Mouse (Mus musculus): Measurements from ENCODE around the gene Taok2.
A peak's percentile ranks its signal among the peaks of the same experiment; 100 is the strongest.

The Taok2 gene

GRCm38 (mm10) chr7:126870520-126870891 lies 14.0 kb downstream of the Taok2 start:
- no peak for DNase-seq (ENCODE audit: low spot score)

- DNase-seq (ENCODE audit: low spot score), result no peak
Measured at GRCm38 (mm10) chr7:126869780-126870519, 14.6 kb downstream of the Taok2 start.

- DNase-seq (ENCODE audit: low spot score), result no peak
Measured at GRCm38 (mm10) chr7:126868003-126868402, 16.5 kb downstream of the Taok2 start.

DNA sequence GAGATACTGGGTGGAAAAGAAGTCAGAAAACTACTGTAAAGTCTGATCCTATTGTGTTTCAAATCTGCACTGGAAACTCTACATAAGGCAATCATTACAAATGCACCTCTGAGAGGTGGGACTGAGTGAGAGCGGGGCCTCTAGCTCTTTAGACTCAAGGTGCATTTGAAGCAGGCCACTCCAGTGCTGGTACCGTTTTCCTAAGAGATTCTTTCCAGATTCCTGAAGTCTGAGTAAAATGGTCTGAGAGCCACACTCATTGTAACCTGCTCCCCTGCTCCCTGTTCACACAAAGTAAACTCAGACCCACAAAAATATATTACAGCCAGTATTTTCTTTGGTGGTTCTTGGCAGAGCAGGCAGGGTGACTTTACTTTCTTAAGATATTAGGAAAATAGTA lies 17.0 kb downstream of the Taok2 start:
- no peak for DNase-seq (ENCODE audit: low spot score)

DNA sequence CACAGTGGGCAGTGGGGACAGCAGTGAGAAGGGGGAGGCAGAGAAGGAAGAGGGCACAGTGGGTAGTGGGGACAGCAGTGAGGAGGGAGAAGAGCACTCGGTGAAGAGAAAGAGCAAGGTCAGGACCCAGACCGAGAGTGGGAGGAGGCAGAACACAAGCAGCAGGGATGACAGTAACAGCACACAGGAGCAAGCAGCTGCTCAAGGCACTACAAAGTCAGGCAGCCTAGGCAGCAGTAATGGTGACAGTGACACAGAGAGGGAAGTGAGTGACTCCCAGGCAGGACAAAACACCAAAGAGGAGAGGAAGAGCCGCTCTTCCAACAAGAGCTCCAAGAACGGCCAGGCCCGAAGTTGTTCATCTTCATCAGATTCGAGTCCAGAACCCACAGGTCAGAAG lies 20.7 kb downstream of the Taok2 start:
- DNase-seq (ENCODE audit: low spot score), result no peak

- peak; percentile 93 for DNase-seq (ENCODE audit: low spot score)
Measured at GRCm38 (mm10) chr7:126862147-126862784, 22.2 kb downstream of the Taok2 start, which contains the start of gene Ino80e. Gene Ino80e (minus strand): TSS chr7:126862377.

GRCm38 (mm10) chr7:126861429-126862130 lies 22.9 kb downstream of the Taok2 start, which contains the start of gene Hirip3:
Gene Hirip3 (plus strand): TSS chr7:126861972.
- DNase-seq (ENCODE audit: low spot score), result peak; percentile 96

DNA sequence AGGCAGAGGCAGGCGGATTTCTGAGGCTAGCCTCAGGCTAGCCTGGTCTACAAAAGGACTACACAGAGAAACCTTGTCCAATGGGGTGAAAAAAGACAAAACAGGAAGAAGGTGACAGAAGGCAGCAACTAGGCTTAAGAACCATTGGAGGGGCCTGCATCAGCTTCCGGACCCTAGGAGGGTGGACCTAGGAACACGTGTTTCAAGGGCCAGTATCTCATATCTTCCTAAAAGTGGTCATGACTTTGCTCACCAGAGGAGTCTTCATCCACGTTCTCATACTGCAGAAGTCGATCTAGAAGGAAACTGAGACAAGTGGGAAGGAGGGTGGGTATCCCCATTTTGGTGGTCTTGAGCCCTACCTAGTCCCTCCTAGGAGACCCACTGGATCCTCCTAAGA lies 23.5 kb downstream of the Taok2 start:
- no peak for DNase-seq (ENCODE audit: low spot score)

GRCm38 (mm10) chr7:126856741-126857420 lies 27.6 kb downstream of the Taok2 start:
- DNase-seq (ENCODE audit: low spot score), result no peak

DNA sequence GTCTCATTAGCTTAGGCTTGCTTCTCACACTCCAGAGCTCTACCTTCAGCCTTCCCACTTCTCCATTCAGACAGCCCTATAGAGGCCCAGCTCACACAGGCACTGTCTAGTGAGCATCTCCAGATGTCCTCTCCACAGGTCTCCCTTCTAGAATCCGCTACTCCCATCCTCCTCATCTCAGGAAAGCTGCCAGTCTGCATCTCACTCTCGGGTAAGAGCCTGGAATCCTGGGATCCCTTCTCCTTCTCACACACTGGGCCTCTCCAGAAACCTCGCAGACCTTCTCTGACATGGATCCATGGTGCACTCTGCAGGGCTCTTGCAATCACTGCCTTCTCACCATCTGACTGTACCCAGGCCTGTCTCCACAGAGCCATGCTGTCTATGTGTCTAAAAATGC lies 28.9 kb downstream of the Taok2 start:
- DNase-seq (ENCODE audit: low spot score), result no peak

GRCm38 (mm10) chr7:126853454-126853853 lies 31.0 kb downstream of the Taok2 start:
- DNase-seq (ENCODE audit: low spot score), result no peak

DNA sequence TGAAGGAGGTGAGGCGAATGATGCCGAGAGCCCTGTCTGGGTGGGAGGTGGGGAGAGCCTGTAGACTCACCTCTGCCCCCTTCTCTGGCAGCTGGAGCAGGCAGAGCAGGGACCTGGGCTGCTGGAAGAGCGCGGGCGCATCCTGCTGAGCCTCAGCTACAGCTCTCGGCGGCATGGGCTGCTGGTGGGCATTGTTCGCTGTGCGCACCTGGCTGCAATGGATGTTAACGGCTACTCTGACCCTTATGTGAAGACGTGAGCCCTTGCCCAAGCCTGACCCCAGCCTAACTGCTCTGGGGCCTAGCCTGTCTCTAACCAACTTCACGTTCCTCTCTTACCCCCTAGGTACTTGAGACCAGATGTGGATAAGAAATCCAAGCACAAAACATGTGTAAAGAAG lies 33.3 kb downstream of the Taok2 start:
- no peak for DNase-seq (ENCODE audit: low spot score)

- no peak for DNase-seq (ENCODE audit: low spot score)
Measured at GRCm38 (mm10) chr7:126850161-126850560, 34.3 kb downstream of the Taok2 start.

DNA sequence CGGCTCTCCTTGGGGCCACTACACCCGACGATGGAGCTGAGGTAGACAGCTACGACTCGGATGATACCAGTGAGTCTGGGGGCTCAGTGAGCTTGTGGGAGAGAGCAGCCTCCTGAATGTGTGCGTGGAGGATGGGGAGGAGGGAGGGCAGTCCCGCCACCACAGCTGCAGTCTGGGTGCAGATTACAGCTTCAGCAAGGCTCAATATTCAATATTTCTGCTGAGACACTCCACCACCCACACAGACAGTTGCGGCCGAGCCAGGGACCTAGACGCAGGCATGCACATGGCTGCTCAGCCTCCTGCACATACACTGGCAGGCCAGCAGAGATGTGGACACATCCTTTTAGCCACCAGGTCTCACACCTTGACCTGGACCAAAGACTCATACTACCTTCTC lies 35.7 kb downstream of the Taok2 start:
- DNase-seq (ENCODE audit: low spot score), result no peak

GRCm38 (mm10) chr7:126847421-126848398 lies 36.8 kb downstream of the Taok2 start:
- peak; percentile 57 for DNase-seq (ENCODE audit: low spot score)

DNA sequence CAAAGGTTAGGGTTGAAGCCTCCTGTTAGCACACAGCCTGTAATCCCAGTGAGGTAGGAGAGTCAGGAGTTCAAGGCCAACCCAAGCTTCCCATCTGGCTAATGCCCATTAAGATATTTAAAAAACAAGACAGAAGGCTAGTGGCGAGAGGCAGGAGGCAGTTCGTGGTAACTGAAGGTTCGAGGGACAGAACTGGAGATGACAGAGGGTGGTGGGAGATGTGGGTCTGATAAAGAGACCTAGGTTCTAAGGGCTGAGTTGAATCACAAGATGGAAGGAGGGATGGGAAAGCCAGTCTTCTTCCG lies 37.4 kb downstream of the Taok2 start, which contains the start of gene Doc2a:
Gene Doc2a, plus strand, starts transcription at position 301 of the 305 bp plus-strand sequence.
- DNase-seq (ENCODE audit: low spot score), result no peak

DNA sequence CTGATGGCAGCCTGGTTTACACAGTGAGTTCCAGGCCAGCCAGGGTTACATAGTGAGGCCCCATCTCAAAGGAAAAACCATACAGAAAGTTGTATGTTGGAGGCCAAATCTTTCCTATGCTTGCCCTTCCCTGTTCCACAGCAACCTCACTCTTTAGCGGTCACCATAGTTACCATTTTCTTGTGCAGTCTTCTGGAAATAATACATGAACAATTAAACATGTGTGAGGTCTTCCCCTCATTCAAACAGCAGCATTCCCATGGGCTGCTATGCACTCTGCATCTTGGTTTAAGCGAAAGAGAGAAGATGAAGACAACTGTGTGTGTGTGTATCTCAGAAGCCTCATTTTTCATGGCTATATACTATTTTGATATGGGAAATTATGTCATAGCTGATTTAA lies 39.0 kb downstream of the Taok2 start:
- no peak for DNase-seq (ENCODE audit: low spot score)

- no peak for DNase-seq (ENCODE audit: low spot score)
Measured at GRCm38 (mm10) chr7:126843276-126843675, 41.2 kb downstream of the Taok2 start.

DNA sequence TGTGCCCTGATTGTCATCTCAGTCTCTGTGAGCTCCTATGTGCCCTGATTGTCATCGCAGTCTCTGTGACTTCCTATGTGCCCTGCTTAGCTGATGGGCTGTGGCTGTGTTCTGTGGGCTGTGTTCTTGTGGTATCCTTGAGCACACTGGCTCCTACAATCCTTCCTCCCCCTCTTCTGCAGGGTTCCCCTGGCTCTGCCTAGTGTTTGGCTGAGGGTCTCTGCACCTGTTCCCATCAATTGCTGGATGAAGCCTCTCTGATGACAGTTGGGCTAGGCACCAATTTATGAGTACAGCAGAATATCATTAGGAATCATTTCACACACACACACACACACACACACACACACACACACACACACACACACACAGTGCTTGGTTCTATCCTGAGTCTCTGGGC lies 51.2 kb downstream of the Taok2 start:
- no peak for DNase-seq (ENCODE audit: low spot score)

GRCm38 (mm10) chr7:126832036-126832598 lies 52.4 kb downstream of the Taok2 start:
- peak; percentile 63 for DNase-seq (ENCODE audit: low spot score)

DNA sequence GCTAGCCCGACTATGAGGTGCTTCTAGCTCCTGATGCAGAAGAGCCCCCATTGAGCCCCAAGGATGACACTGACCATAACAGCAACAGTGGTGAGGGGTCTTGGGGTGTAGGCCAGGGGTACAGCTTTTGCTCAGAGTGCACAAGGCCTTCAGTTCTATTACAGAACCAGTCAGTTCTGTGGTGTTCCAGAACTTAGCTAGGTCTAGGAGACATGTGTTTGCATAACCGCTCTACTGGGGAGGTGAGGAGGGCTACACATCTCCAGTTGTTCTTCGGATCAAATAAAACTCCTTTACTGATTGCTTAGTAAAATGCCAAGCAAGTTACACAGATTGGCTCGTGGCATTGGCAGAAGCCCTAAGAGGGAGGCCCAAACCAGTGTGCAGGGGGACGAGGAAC lies 53.0 kb downstream of the Taok2 start, which contains the start of gene 4930451I11Rik:
Gene 4930451I11Rik, minus strand, starts transcription at position 101 of the 400 bp plus-strand sequence.
- DNase-seq (ENCODE audit: low spot score), result no peak
